Mouse (Mus musculus) CH12.LX (cell line): ENCODE results near the gene Tmem265.

Experiments
- CHD2 ChIP-seq: IDR thresholded peaks from 2 replicates; pipeline ENCODE4 v1.6.1; 2011; ENCODE audit warnings: low read length, improper control_type of control experiment
- CTCF ChIP-seq, 2 experiments: IDR thresholded peaks in 1 of 2; conservative IDR thresholded peaks in 1 of 2; 2 replicates each; pipeline ENCODE4 v1.5.1; 2011 to 2012; ENCODE audit warnings: low read depth in 2 of 2, low read length in 2 of 2, improper control_type of control experiment in 1 of 2, inconsistent platforms in 1 of 2, mild to moderate bottlenecking in 1 of 2, moderate library complexity in 1 of 2
- JUND ChIP-seq: conservative IDR thresholded peaks from 2 replicates; pipeline ENCODE4 v1.6.1; 2011; ENCODE audit warnings: low read depth, low read length, improper control_type of control experiment
- PAX5 ChIP-seq: IDR thresholded peaks from 2 replicates; pipeline ENCODE4 v1.6.1; 2012; ENCODE audit warnings: low read length, inconsistent platforms, mixed read lengths
- POLR2A ChIP-seq: IDR thresholded peaks from 2 replicates; pipeline ENCODE4 v1.6.1; 2011; ENCODE audit warnings: low read depth, mild to moderate bottlenecking, improper control_type of control experiment, low read length
- UBTF ChIP-seq: IDR thresholded peaks from 2 replicates; pipeline ENCODE4 v1.6.1; 2012; ENCODE audit warnings: low read depth, mild to moderate bottlenecking, inconsistent platforms, low read length, improper control_type of control experiment, moderate library complexity
- USF1 ChIP-seq: IDR thresholded peaks from 2 replicates; pipeline ENCODE4 v1.6.1; 2014; ENCODE audit warnings: low read depth, mild to moderate bottlenecking, inconsistent platforms, low read length, improper control_type of control experiment

GRCm38 (mm10) chr7:127601735-127602134 lies 40.5 kb downstream of the Tmem265 start:
- no peak for TF ChIP-seq JUND
- TF ChIP-seq UBTF: no peak
- no peak for TF ChIP-seq PAX5
- no peak for TF ChIP-seq CTCF (conservative IDR thresholded peaks at IDR 0.05 in 1 of 2, IDR thresholded peaks at IDR 0.05 in 1 of 2; ENCODE audit: low read depth in 2 of 2, low read length in 2 of 2)
- no peak for TF ChIP-seq CHD2
- no peak for TF ChIP-seq POLR2A
- no peak for TF ChIP-seq USF1
